Mouse (Mus musculus) forebrain, postnatal 0 days (tissue): Measurements from ENCODE around the gene Krt88. TPM values are rescaled to one million over a fixed set of nuclear protein-coding genes. Genes with fewer than 3 reads are reported as not detected.
A peak's percentile ranks its signal among the peaks of the same experiment; 100 is the strongest.

Experiments
- ATAC-seq: fragments of 200-750 bp; cut with Nextera tagmentation; 2 replicates; pipeline ENCODE4 v1.8.0; 2017; ENCODE audit warnings: mild to moderate bottlenecking, moderate library complexity
- DNase-seq: peaks from one replicate; pipeline ENCODE4 v3.0.0-alpha.2; 2015
- H3K27ac ChIP-seq: fragments of 300-500 bp; sonication (generic); 2 replicates; pipeline ENCODE4 v1.5.1; 2014; ENCODE audit warnings: low read depth, mild to moderate bottlenecking, antibody characterized with exemption, low read length, moderate library complexity, mixed read lengths
- H3K27me3 ChIP-seq: fragments of 300-500 bp; sonication (generic); 2 replicates; pipeline ENCODE4 v1.6.1; 2014; ENCODE audit warnings: mild to moderate bottlenecking, low read length, mixed read lengths; ENCODE audit not compliant: insufficient read depth
- H3K36me3 ChIP-seq: fragments of 300-500 bp; sonication (generic); 2 replicates; pipeline ENCODE4 v1.6.1; 2014; ENCODE audit warnings: mild to moderate bottlenecking, moderate library complexity; ENCODE audit not compliant: insufficient read depth
- H3K4me1 ChIP-seq: fragments of 300-500 bp; sonication (generic); 2 replicates; pipeline ENCODE4 v1.6.1; 2014; ENCODE audit warnings: antibody characterized with exemption; ENCODE audit not compliant: insufficient read depth
- H3K4me2 ChIP-seq: fragments of 300-500 bp; sonication (generic); 2 replicates; pipeline ENCODE4 v1.6.1; 2014; ENCODE audit warnings: low read depth, mild to moderate bottlenecking, moderate library complexity
- H3K4me3 ChIP-seq: fragments of 300-500 bp; sonication (generic); 2 replicates; pipeline ENCODE4 v1.5.1; 2014; ENCODE audit warnings: low read depth, low read length, mixed read lengths
- H3K9ac ChIP-seq: fragments of 300-500 bp; sonication (generic); 2 replicates; pipeline ENCODE4 v1.6.1; 2014; ENCODE audit warnings: mild to moderate bottlenecking
- H3K9me3 ChIP-seq: fragments of 300-500 bp; sonication (generic); 2 replicates; pipeline ENCODE4 v1.6.1; 2016; ENCODE audit warnings: low read length
- CTCF ChIP-seq: sonication (generic); IDR thresholded peaks from 2 replicates; pipeline ENCODE4 v1.5.1; 2016; ENCODE audit warnings: antibody characterized with exemption, control low read depth, low read depth
- WGBS: fragments of 180-500 bp; shearing (Covaris S2); extraction: QIAGEN DNeasy Blood & Tissue Kit; methylation state at CpG from one replicate; pipeline ENCODE4 v1.1.7; 2014; 5-methylcytosine and 5-hydroxymethylcytosine counted together
- polyA plus RNA-seq: library from polyadenylated mRNA; unstranded; fragments of >200 nt; fragmentation: Nextera tagmentation; extraction: Ambion mirVana; gene quantifications from 2 replicates; pipeline ENCODE4 v1.2.1, GENCODE M21; 2015
- total RNA-seq: library from RNA; depleted of rRNA; stranded (reverse); fragments of >200 nt; gene quantifications from 2 replicates; pipeline ENCODE4 v1.2.3, GENCODE M21; 2014

The Krt88 gene
- total and polyA plus RNA-seq, 2 experiments from 2014 or later = not detected

DNA sequence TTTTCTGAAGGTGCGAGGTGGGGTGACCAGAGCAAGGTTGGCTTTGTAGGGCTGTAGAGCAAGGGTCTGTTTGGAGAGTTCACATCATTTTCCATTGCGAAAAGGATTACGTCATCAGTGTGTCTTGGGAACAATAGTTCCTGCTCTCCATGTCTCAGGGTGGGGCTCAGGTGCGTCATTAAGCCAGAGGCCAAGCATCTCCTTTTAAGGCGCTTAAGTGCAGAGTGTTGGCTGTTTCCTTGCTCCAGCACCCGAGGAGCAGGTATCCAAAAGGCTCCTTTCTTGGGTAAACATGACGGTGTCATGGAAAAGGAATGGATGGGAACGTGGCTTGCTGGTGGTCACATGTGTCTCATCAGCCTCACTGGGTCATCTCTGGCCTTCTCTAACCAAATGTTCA lies 7.2 kb downstream of the Krt88 start:
- Histone ChIP-seq H3K4me2 (no peak overlapping the region), H3K9me3 (0 out of 2 replicates have a peak, but pooled peaks cover 3% of the 10 kb centered on the region), H3K4me3 (no peak overlapping the region), H3K9ac (no peak overlapping the region), H3K27ac (no peak overlapping the region), H3K36me3 (no peaks in the 10 kb centered on the region), H3K27me3 (no peaks in the 10 kb centered on the region), H3K4me1 (no peaks in the 10 kb centered on the region)
- DNase-seq (no peak), ATAC-seq (no peak)
- 93% methylated on average over 8 of the region's 8 CpGs for WGBS
- no peak for TF ChIP-seq CTCF

DNA sequence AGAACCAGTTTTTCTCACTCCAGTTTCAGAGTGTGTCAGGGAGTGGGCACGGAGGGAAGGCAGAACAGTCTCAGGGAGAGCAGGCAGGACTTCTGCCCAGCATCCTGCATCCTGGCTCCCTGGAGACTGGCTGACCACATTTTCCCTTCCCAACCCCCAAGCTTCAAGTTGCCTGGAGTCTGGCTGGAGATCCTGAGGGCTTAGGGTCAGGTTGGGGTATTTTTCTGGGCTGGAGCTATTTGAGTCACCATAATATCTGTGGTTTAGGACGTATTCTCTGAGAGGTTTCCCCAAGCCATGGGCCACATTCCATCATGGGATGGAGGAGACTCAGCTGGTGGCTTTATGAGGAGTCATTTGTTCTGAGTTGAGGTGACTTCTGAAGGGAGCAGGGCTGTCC lies 7.7 kb downstream of the Krt88 start:
- Histone ChIP-seq H3K4me3 (no peak overlapping the region), H3K27me3 (no peaks in the 10 kb centered on the region), H3K4me2 (no peak overlapping the region), H3K27ac (no peak overlapping the region), H3K9me3 (0 out of 2 replicates have a peak, but pooled peaks cover 3% of the 10 kb centered on the region), H3K36me3 (no peaks in the 10 kb centered on the region), H3K4me1 (no peaks in the 10 kb centered on the region), H3K9ac (no peak overlapping the region)
- no peak for ATAC-seq
- DNase-seq = no peak
- WGBS = 92% methylated on average over 2 of the region's 2 CpGs
- TF ChIP-seq CTCF = no peak

DNA sequence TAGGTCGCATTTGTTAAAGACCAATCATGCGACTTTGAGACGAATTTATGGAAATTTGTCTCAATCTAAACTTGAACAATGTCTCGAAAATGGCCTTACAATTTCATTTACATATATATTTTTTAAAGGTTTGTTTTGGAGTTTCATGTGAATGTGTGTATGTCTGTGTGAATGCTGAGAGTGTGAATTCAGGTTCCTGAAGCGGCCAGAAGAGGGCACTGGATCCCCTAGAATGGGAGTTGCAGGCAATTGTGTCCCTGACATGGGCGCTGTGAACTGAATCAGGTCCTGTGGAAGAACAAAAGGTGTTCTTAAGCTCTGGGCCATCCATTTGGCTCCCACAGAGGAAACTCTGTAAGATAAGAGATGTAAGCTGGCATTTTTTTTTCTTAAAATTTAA lies 8.3 kb downstream of the Krt88 start:
- DNase-seq = no peak
- TF ChIP-seq CTCF = no peak
- 90% methylated on average over 6 of the region's 6 CpGs for WGBS
- Histone ChIP-seq H3K36me3 (no peaks in the 10 kb centered on the region), H3K4me2 (no peak overlapping the region), H3K27me3 (no peaks in the 10 kb centered on the region), H3K9ac (no peak overlapping the region), H3K9me3 (0 out of 2 replicates have a peak, but pooled peaks cover 3% of the 10 kb centered on the region), H3K4me1 (no peaks in the 10 kb centered on the region), H3K27ac (no peak overlapping the region), H3K4me3 (no peak overlapping the region)
- no peak for ATAC-seq

DNA sequence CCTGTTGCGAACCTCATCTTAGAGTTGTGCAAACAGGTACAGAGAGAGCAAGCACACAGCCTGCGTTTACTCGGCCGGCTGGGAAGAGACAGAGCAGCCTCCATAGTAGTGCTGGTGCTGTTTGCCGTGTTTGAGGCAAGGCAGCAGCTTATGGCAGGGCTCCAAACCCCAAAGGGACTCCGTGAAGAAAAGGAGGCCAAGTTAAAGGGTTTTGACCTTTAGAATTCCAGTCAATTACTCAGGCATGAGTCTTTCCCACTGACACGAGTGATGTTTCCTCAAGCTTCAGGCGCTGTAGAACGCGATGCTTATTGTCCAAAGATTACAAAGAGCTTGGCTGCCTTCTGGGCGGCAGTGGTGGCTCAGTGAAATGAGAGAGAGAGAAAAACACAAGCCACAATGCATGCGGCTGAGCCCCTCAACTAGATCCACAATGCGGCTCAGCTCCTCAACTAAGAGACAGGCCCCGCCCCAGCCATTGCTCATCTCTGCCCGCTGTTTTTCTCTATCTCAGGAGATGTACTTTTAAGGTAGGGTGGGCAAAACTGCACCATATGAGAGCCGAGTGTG lies 10.9 kb downstream of the Krt88 start:
- Histone ChIP-seq H3K27me3 (no peaks in the 10 kb centered on the region), H3K27ac (no peak overlapping the region), H3K36me3 (no peaks in the 10 kb centered on the region), H3K9me3 (0 out of 2 replicates have a peak, but pooled peaks cover 3% of the 10 kb centered on the region), H3K9ac (peak overlapping the region; percentile 10; the same call in 1 of the 2 replicates), H3K4me1 (no peaks in the 10 kb centered on the region), H3K4me3 (no peak overlapping the region), H3K4me2 (no peak overlapping the region)
- peak; percentile 29 for ATAC-seq
- peak; percentile 29 for DNase-seq
- TF ChIP-seq CTCF = no peak
- 34% methylated on average over 16 of the region's 16 CpGs for WGBS

DNA sequence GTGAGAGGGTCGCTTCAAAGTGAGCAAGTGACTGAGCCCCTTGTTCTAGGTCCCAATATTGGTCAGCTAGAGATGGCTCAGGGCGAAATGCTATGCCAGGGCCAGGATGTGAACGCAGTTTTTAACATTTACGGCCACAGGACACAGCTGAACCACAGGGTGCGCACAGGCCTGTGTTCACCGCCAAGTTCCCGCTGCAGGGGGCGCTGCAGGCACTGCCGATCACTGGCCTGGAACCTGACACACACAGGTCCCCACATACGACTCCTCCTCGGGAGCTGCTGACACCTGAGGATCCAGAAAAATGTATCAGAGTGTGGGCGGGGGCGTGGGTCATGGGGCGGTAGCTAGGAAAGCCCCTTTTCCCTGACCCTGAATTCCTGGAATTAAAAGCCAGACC lies 11.7 kb downstream of the Krt88 start:
- Histone ChIP-seq H3K9me3 (0 out of 2 replicates have a peak, but pooled peaks cover 3% of the 10 kb centered on the region), H3K4me2 (no peak overlapping the region)

DNA sequence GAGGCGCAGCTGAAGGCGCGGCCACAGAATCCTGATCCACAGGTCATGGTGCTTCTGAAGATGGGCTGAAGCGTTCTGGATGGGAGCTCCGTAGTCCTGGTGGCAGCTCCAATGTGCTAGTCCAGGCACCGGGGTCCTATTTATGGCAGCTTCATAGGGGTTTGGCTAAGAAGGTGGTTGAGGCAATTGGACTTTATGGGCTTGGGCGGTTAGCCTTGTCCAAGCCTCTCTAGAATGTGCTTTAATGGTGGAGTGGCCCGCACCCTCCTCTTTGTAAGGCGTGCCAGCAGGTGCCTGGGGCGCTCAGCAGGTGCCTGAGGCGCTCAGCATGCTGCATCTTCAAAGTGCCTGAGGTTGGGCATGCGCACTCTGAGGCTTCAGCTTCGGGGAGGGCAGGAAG lies 16.1 kb downstream of the Krt88 start, which contains the start of gene Krt81:
Gene Krt81 (minus strand): TSS at position 101 of the 400 bp plus-strand sequence.
- H3K9me3 ChIP-seq = no peaks in the 10 kb centered on the region
- no peaks in the 10 kb centered on the region for H3K36me3 ChIP-seq
- no peak within 1 kb of the TSS for H3K27ac ChIP-seq
- no peak within 1 kb of the TSS for H3K4me2 ChIP-seq
- 85% methylated on average over 13 of the region's 13 CpGs for WGBS
- H3K4me3 ChIP-seq = no peak within 1 kb of the TSS
- TF ChIP-seq CTCF = no peak
- ATAC-seq = no peak
- no peak for DNase-seq
- H3K9ac ChIP-seq = no peak within 1 kb of the TSS
- H3K4me1 ChIP-seq = no peaks in the 10 kb centered on the region
- H3K27me3 ChIP-seq = no peaks in the 10 kb centered on the region

More for the DNA sequence above, 11.7 kb downstream of the Krt88 start:
- ATAC-seq = no peak
- no peak overlapping the region for H3K27ac ChIP-seq
- no peaks in the 10 kb centered on the region for H3K27me3 ChIP-seq
- no peak for DNase-seq
- H3K4me3 ChIP-seq = no peak overlapping the region
- H3K4me1 ChIP-seq = no peaks in the 10 kb centered on the region
- TF ChIP-seq CTCF = peak; percentile 18; the same call in 1 of the 2 replicates
- H3K36me3 ChIP-seq = no peaks in the 10 kb centered on the region
- 85% methylated on average over 14 of the region's 14 CpGs for WGBS
- no peak overlapping the region for H3K9ac ChIP-seq

DNA sequence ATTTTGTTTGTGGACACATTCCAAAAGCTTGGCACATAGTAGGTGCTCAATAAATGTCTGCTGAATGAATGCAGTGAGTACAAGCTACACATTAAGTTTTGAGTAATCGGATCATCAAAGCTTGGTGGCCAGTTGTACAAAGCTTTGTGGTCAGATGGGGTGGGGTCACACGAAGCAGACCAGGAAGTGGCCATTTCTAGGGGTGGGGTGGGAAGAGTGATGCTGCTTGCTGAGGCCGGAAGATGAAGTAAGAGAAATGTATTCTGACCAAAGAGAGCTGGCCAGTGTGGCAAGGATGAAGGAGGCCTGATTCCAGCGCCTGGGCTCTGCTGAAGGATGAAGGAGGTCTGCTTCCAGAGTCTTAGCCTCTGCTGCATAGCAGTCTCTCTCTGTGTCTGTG lies 21.5 kb downstream of the Krt88 start:
- no peaks in the 10 kb centered on the region for H3K9me3 ChIP-seq
- H3K27ac ChIP-seq = no peak overlapping the region
- no peaks in the 10 kb centered on the region for H3K4me1 ChIP-seq
- DNase-seq = no peak
- no peak for TF ChIP-seq CTCF
- no peak overlapping the region for H3K4me2 ChIP-seq
- no peak for ATAC-seq
- WGBS = 92% methylated on average over 4 of the region's 4 CpGs
- H3K9ac ChIP-seq = no peak overlapping the region
- no peak overlapping the region for H3K4me3 ChIP-seq
- no peaks in the 10 kb centered on the region for H3K36me3 ChIP-seq
- H3K27me3 ChIP-seq = no peaks in the 10 kb centered on the region
